ENCODE assay signal across 8 mouse cellular contexts in genomic region chr10:115362623-115362964, GRCm38 (mm10). TPM values are rescaled to one million over a fixed set of nuclear protein-coding genes. Genes with fewer than 3 reads are reported as not detected.
A peak's percentile ranks its signal among the peaks of the same experiment; 100 is the strongest.
DNase-seq lines count a peak whose midpoint lies in the region; ATAC-seq and TF ChIP-seq lines count a peak whose summit lies in the region.

No protein-coding gene starts in this region.

- no peak for DNase-seq in lung, postnatal 14 days
- DNase-seq in thymus, postnatal 4 days = no peak
- no peak for DNase-seq in c-Kit-positive CD71-positive TER-119-positive erythroid progenitor cells, embryonic 14.5 days (ENCODE audit: low spot score)
- no peak for DNase-seq in lung, postnatal 4 days

- H3K27me3 ChIP-seq in lung, embryonic 16.5 days (ENCODE audit: control insufficient read depth, insufficient read depth, low read depth, low read length) = no peaks in the 10 kb centered on the region
- no peaks in the 10 kb centered on the region for H3K27me3 ChIP-seq in erythroblast, embryonic 14.5 days (ENCODE audit: control insufficient read depth)
- H3K27me3 ChIP-seq in limb, embryonic 13.5 days = no peaks in the 10 kb centered on the region

- TF ChIP-seq CTCF in olfactory bulb, adult 2 months (IDR thresholded peaks at IDR 0.05; ENCODE audit: insufficient read depth, low read depth, low read length) = no peak

- H3K9ac ChIP-seq in lung, embryonic 16.5 days (ENCODE audit: low read length) = peak overlapping the region; percentile 71
- peak overlapping the region; percentile 64 for H3K9ac ChIP-seq in limb, embryonic 13.5 days

- H3K4me1 ChIP-seq in lung, embryonic 16.5 days (replicated peaks; ENCODE audit: control insufficient read depth, insufficient read depth, low read length) = peaks cover 4% of the 10 kb centered on the region
- peaks cover 38% of the 10 kb centered on the region for H3K4me1 ChIP-seq in erythroblast, embryonic 14.5 days (ENCODE audit: control insufficient read depth)
- H3K4me1 ChIP-seq in limb, embryonic 13.5 days = peaks cover 19% of the 10 kb centered on the region
- peaks cover 7% of the 10 kb centered on the region; the same call in 1 of the 2 replicates for H3K4me1 ChIP-seq in olfactory bulb, adult 2 months (ENCODE audit: control insufficient read depth, insufficient read depth, low read length)

- H3K4me2 ChIP-seq in lung, embryonic 16.5 days (ENCODE audit: low read depth, low read length) = peak overlapping the region; percentile 89
- peak overlapping the region; percentile 67 for H3K4me2 ChIP-seq in limb, embryonic 13.5 days (replicated peaks)

- H3K27ac ChIP-seq in lung, embryonic 16.5 days (ENCODE audit: low read length) = peak overlapping the region; percentile 98
- H3K27ac ChIP-seq in limb, embryonic 13.5 days = peak overlapping the region; percentile 90; the same call in 1 of the 2 replicates
- H3K27ac ChIP-seq in olfactory bulb, adult 2 months (ENCODE audit: insufficient read depth, low read depth, low read length) = no peak overlapping the region

- no peak for TF ChIP-seq POLR2A in olfactory bulb, adult 2 months (IDR thresholded peaks at IDR 0.05; ENCODE audit: insufficient read depth, low read depth, low read length)

- peak overlapping the region; percentile 71 for H3K4me3 ChIP-seq in lung, embryonic 16.5 days (ENCODE audit: low read length)
- H3K4me3 ChIP-seq in erythroblast, embryonic 14.5 days (replicated peaks) = peak overlapping the region; percentile 80
- peak overlapping the region; percentile 61 for H3K4me3 ChIP-seq in limb, embryonic 13.5 days
- H3K4me3 ChIP-seq in olfactory bulb, adult 2 months (ENCODE audit: insufficient read depth, low read depth, low read length) = peak overlapping the region; percentile 97

- ATAC-seq in lung, embryonic 16.5 days (ENCODE audit: low read depth) = peak; percentile 23
- peak; percentile 12 for ATAC-seq in limb, embryonic 13.5 days (ENCODE audit: low FRiP score, low read depth)

- H3K36me3 ChIP-seq in lung, embryonic 16.5 days (ENCODE audit: control insufficient read depth, insufficient read depth, low read length) = no peaks in the 10 kb centered on the region
- H3K36me3 ChIP-seq in erythroblast, embryonic 14.5 days (ENCODE audit: control insufficient read depth) = no peaks in the 10 kb centered on the region
- no peaks in the 10 kb centered on the region for H3K36me3 ChIP-seq in limb, embryonic 13.5 days

- H3K9me3 ChIP-seq in lung, embryonic 16.5 days (ENCODE audit: control insufficient read depth, low read length) = no peaks in the 10 kb centered on the region
- no peaks in the 10 kb centered on the region for H3K9me3 ChIP-seq in erythroblast, embryonic 14.5 days (ENCODE audit: control insufficient read depth, low read length)
- H3K9me3 ChIP-seq in limb, embryonic 13.5 days = no peaks in the 10 kb centered on the region

- 3% methylated on average over 9 of the region's 9 CpGs for WGBS in lung, embryonic 16.5 days
- WGBS in limb, embryonic 13.5 days = 7% methylated on average over 9 of the region's 9 CpGs
- 1% methylated on average over 9 of the region's 9 CpGs for WGBS in olfactory bulb, adult 2 months

RNA-seq across cellular contexts. Expression of gene Tmem19, which starts 0.3 kb away (rescaled TPM):
- polyA plus RNA-seq in lung, embryonic 16.5 days (2015; fragmentation: Nextera tagmentation; extraction: Ambion mirVana) = 28.9 and 30.7 TPM in 2 replicates
- 0.15 and 0.22 TPM in 2 replicates for polyA plus RNA-seq in erythroblast, embryonic 14.5 days (2012)
- 25.3 and 27.7 TPM in 2 replicates for polyA plus RNA-seq in limb, embryonic 13.5 days (2015; fragmentation: Nextera tagmentation; extraction: Ambion mirVana)
- polyA plus RNA-seq in olfactory bulb, adult 2 months (2012; ENCODE audit: insufficient read depth, insufficient read length, low replicate concordance, missing spikeins) = not detected in 2 replicates

RNA-seq across cellular contexts. Expression of gene Thap2, which starts 21.6 kb away (rescaled TPM):
- polyA plus RNA-seq in lung, embryonic 16.5 days (2015; fragmentation: Nextera tagmentation; extraction: Ambion mirVana) = 18.6 and 21.7 TPM in 2 replicates
- polyA plus RNA-seq in erythroblast, embryonic 14.5 days (2012) = 1.1 and 1.3 TPM in 2 replicates
- 26.7 and 29.7 TPM in 2 replicates for polyA plus RNA-seq in limb, embryonic 13.5 days (2015; fragmentation: Nextera tagmentation; extraction: Ambion mirVana)
- polyA plus RNA-seq in olfactory bulb, adult 2 months (2012; ENCODE audit: insufficient read depth, insufficient read length, low replicate concordance, missing spikeins) = not detected in 2 replicates

RNA-seq across cellular contexts. Expression of gene Zfc3h1, which starts 22.2 kb away (rescaled TPM):
- 18.1 and 18.9 TPM in 2 replicates for polyA plus RNA-seq in lung, embryonic 16.5 days (2015; fragmentation: Nextera tagmentation; extraction: Ambion mirVana)
- 0.19 and 0.37 TPM in 2 replicates for polyA plus RNA-seq in erythroblast, embryonic 14.5 days (2012)
- polyA plus RNA-seq in limb, embryonic 13.5 days (2015; fragmentation: Nextera tagmentation; extraction: Ambion mirVana) = 22.2 and 22.6 TPM in 2 replicates
- polyA plus RNA-seq in olfactory bulb, adult 2 months (2012; ENCODE audit: insufficient read depth, insufficient read length, low replicate concordance, missing spikeins) = not detected in 2 replicates

RNA-seq across cellular contexts. Expression of gene Rab21, which starts 47.2 kb away (rescaled TPM):
- polyA plus RNA-seq in lung, embryonic 16.5 days (2015; fragmentation: Nextera tagmentation; extraction: Ambion mirVana) = 3.8 and 4.0 TPM in 2 replicates
- polyA plus RNA-seq in erythroblast, embryonic 14.5 days (2012) = 2.6 TPM in 2 replicates
- polyA plus RNA-seq in limb, embryonic 13.5 days (2015; fragmentation: Nextera tagmentation; extraction: Ambion mirVana) = 4.2 and 4.8 TPM in 2 replicates
- 184 and 283 TPM in 2 replicates for polyA plus RNA-seq in olfactory bulb, adult 2 months (2012; ENCODE audit: insufficient read depth, insufficient read length, low replicate concordance, missing spikeins)

Comparison
In these comparisons a context has a peak if more than half of its experiments do, and no peak if none do; other contexts are left out.
1. RNA of gene Tmem19, which starts 0.3 kb away (polyA plus RNA-seq): not detected in olfactory bulb, adult 2 months, 28.9 to 30.7 TPM in lung, embryonic 16.5 days and 25.3 to 27.7 TPM in limb, embryonic 13.5 days; 0.15 to 0.22 TPM in erythroblast, embryonic 14.5 days; every median in the first group is over 10 times any median in the second.
2. RNA of gene Zfc3h1, which starts 22.2 kb away (polyA plus RNA-seq): not detected in olfactory bulb, adult 2 months, 22.2 to 22.6 TPM in limb, embryonic 13.5 days and 18.1 to 18.9 TPM in lung, embryonic 16.5 days; 0.19 to 0.37 TPM in erythroblast, embryonic 14.5 days; every median in the first group is over 10 times any median in the second.
3. Peak in every context shown above with its lines, with median percentiles within 50 percentile points of each other: H3K4me3 ChIP-seq.